Mouse (Mus musculus) heart, adult 18-20 months (tissue): ENCODE measurements around the gene Sptbn4. TPM values are rescaled to one million over a fixed set of nuclear protein-coding genes. Genes with fewer than 3 reads are reported as not detected.
"Not testable (repeated sequence)": the region's sequence is repeated elsewhere in the genome, so short reads cannot be mapped to it uniquely, and the experiment has no call there.

ENCODE experiments used
- DNase-seq, 2 experiments: peaks; one replicate each; pipeline ENCODE4 v3.0.0; 2021 to 2022; ENCODE audit warnings: mixed read lengths in 1 of 2
- long read RNA-seq, 2 experiments: library from polyadenylated mRNA; stranded (forward); transcript quantifications; one replicate each; pipeline ENCODE4 v2.0.0; 2021
- total RNA-seq, 2 experiments: library from RNA; stranded (reverse); gene quantifications; 2 replicates each; pipeline ENCODE4 v1.2.3; 2021

Gene Sptbn4
- under 1 TPM; 0.30 to 0.31 TPM for total RNA-seq
- long read RNA-seq, experiment 1 = 0 reads
- long read RNA-seq, experiment 2 = 0 reads

- DNase-seq = peak; percentile 98 to 100
Observed at GRCm38 (mm10) chr7:27447419-27448286, at the start of gene Sptbn4, which contains the start of gene Blvrb. Sptbn4 (minus strand) TSS chr7:27447686. Blvrb (plus strand) TSS chr7:27447978.

GRCm38 (mm10) chr7:27494659-27495367, 47.3 kb upstream of the Sptbn4 start:
- not testable (repeated sequence) for DNase-seq

GRCm38 (mm10) chr7:27493450-27493849, 46.0 kb upstream of the Sptbn4 start:
- no peak for DNase-seq

- no peak for DNase-seq
Observed at GRCm38 (mm10) chr7:27493022-27493421, 45.5 kb upstream of the Sptbn4 start.

- no peak for DNase-seq
Observed at GRCm38 (mm10) chr7:27491856-27492255, 44.4 kb upstream of the Sptbn4 start.

- DNase-seq = peak; percentile 95 to 97
Observed at GRCm38 (mm10) chr7:27490543-27491329, 43.2 kb upstream of the Sptbn4 start.

GRCm38 (mm10) chr7:27490227-27490542, 42.7 kb upstream of the Sptbn4 start:
- no peak for DNase-seq

GRCm38 (mm10) chr7:27489270-27489869, 41.9 kb upstream of the Sptbn4 start:
- no peak for DNase-seq

GRCm38 (mm10) chr7:27487740-27488268, 40.3 kb upstream of the Sptbn4 start:
- DNase-seq = peak; percentile 69 to 71

- DNase-seq = peak; percentile 100
Observed at GRCm38 (mm10) chr7:27486770-27487697, 39.5 kb upstream of the Sptbn4 start, which contains the start of gene Sertad1. Sertad1 (plus strand) TSS chr7:27486910.

- DNase-seq = peak in 1 of 2 experiments; percentile 68
Observed at GRCm38 (mm10) chr7:27486102-27486769, 38.8 kb upstream of the Sptbn4 start.

GRCm38 (mm10) chr7:27483860-27484259, 36.4 kb upstream of the Sptbn4 start:
- DNase-seq = no peak

GRCm38 (mm10) chr7:27481627-27481969, 34.1 kb upstream of the Sptbn4 start:
- peak; percentile 91 to 96 for DNase-seq

- no peak for DNase-seq
Observed at GRCm38 (mm10) chr7:27480927-27481626, 33.6 kb upstream of the Sptbn4 start.

GRCm38 (mm10) chr7:27480506-27480905, 33.0 kb upstream of the Sptbn4 start:
- DNase-seq = no peak

GRCm38 (mm10) chr7:27479750-27480149, 32.3 kb upstream of the Sptbn4 start:
- no peak for DNase-seq

GRCm38 (mm10) chr7:27478561-27478960, 31.1 kb upstream of the Sptbn4 start:
- DNase-seq = no peak

GRCm38 (mm10) chr7:27476098-27476635, 28.7 kb upstream of the Sptbn4 start:
- DNase-seq = no peak

- no peak for DNase-seq
Observed at GRCm38 (mm10) chr7:27475596-27475995, 28.1 kb upstream of the Sptbn4 start.
